Mouse (Mus musculus): ENCODE results near the gene Zc3h12a.

- TF ChIP-seq BHLHE40 (IDR thresholded peaks at IDR 0.05; ENCODE audit: borderline replicate concordance, low read depth, low read length) = no peak
- no peak for TF ChIP-seq CTCF (IDR thresholded peaks at IDR 0.05 in 2 of 3, conservative IDR thresholded peaks at IDR 0.05 in 1 of 3; ENCODE audit: control insufficient read depth in 1 of 3, insufficient read depth in 1 of 3, low read depth in 2 of 3, low read length in 3 of 3, poor library complexity in 1 of 3, severe bottlenecking in 1 of 3)
- no peak for TF ChIP-seq POLR2A (IDR thresholded peaks at IDR 0.05; ENCODE audit: control insufficient read depth in 1 of 2, insufficient read depth in 1 of 2, low read depth in 1 of 2, low read length in 2 of 2, poor library complexity in 1 of 2)
- no peak for TF ChIP-seq HCFC1 (IDR thresholded peaks at IDR 0.05; ENCODE audit: low read depth, low read length)
- no peak for TF ChIP-seq TBP (IDR thresholded peaks at IDR 0.05; ENCODE audit: low read depth, low read length)
- TF ChIP-seq KAT2A (conservative IDR thresholded peaks at IDR 0.05; ENCODE audit: low read depth, low read length) = no peak
Observed at GRCm38 (mm10) chr4:125115710-125116089, 11.9 kb downstream of the Zc3h12a start.
